Mouse (Mus musculus): ENCODE measurements around the gene Mrpl41.
"Not testable (repeated sequence)": the region's sequence is repeated elsewhere in the genome, so short reads cannot be mapped to it uniquely, and the experiment has no call there.

The Mrpl41 gene

GRCm38 (mm10) chr2:24974906-24975703, at the start of gene Mrpl41:
Mrpl41 (minus strand) TSS chr2:24975098.
- peak; percentile 93 for ATAC-seq (ENCODE audit: low TSS enrichment)

GRCm38 (mm10) chr2:25022678-25023077, 47.8 kb upstream of the Mrpl41 start:
- ATAC-seq (ENCODE audit: low TSS enrichment), result no peak

GRCm38 (mm10) chr2:25008250-25008649, 33.4 kb upstream of the Mrpl41 start:
- no peak for ATAC-seq (ENCODE audit: low TSS enrichment)

GRCm38 (mm10) chr2:25006767-25007166, 31.9 kb upstream of the Mrpl41 start:
- no peak for ATAC-seq (ENCODE audit: low TSS enrichment)

GRCm38 (mm10) chr2:25003946-25004786, 29.3 kb upstream of the Mrpl41 start:
- no peak for ATAC-seq (ENCODE audit: low TSS enrichment)

GRCm38 (mm10) chr2:25000544-25001235, 25.8 kb upstream of the Mrpl41 start:
- no peak for ATAC-seq (ENCODE audit: low TSS enrichment)

- no peak for ATAC-seq (ENCODE audit: low TSS enrichment)
These were observed 21.6 kb upstream of the Mrpl41 start for GRCm38 (mm10) chr2:24996471-24996870.

GRCm38 (mm10) chr2:24995332-24995731, 20.4 kb upstream of the Mrpl41 start:
- peak; percentile 83 for ATAC-seq (ENCODE audit: low TSS enrichment)

GRCm38 (mm10) chr2:24987762-24988161, 12.9 kb upstream of the Mrpl41 start:
- no peak for ATAC-seq (ENCODE audit: low TSS enrichment)

- no peak for ATAC-seq (ENCODE audit: low TSS enrichment)
These were observed 2.1 kb upstream of the Mrpl41 start for GRCm38 (mm10) chr2:24976960-24977359.

GRCm38 (mm10) chr2:24975704-24976297, 903 bp upstream of the Mrpl41 start, which contains the start of gene Pnpla7:
Pnpla7 (plus strand) TSS chr2:24976033.
- ATAC-seq (ENCODE audit: low TSS enrichment), result peak; percentile 58

- ATAC-seq (ENCODE audit: low TSS enrichment), result not testable (repeated sequence)
These were observed 446 bp downstream of the Mrpl41 start for GRCm38 (mm10) chr2:24974452-24974851.

- ATAC-seq (ENCODE audit: low TSS enrichment), result no peak
These were observed 4.5 kb downstream of the Mrpl41 start for GRCm38 (mm10) chr2:24970386-24970785.

GRCm38 (mm10) chr2:24962304-24963000, 12.4 kb downstream of the Mrpl41 start, which contains the start of gene Dph7:
Dph7 (plus strand) TSS chr2:24962400.
- ATAC-seq (ENCODE audit: low TSS enrichment), result peak; percentile 92

GRCm38 (mm10) chr2:24960910-24961309, 14.0 kb downstream of the Mrpl41 start:
- no peak; the same call in 1 of the 2 replicates for ATAC-seq (ENCODE audit: low TSS enrichment)

- no peak for ATAC-seq (ENCODE audit: low TSS enrichment)
These were observed 22.3 kb downstream of the Mrpl41 start for GRCm38 (mm10) chr2:24952537-24953055.

GRCm38 (mm10) chr2:24950189-24950535, 24.7 kb downstream of the Mrpl41 start:
- peak; percentile 27; the same call in 1 of the 2 replicates for ATAC-seq (ENCODE audit: low TSS enrichment)

- ATAC-seq (ENCODE audit: low TSS enrichment), result peak; percentile 97
These were observed 25.3 kb downstream of the Mrpl41 start, which contains the start of gene Zmynd19 for GRCm38 (mm10) chr2:24949421-24950188. Zmynd19 (plus strand) TSS chr2:24949792.

GRCm38 (mm10) chr2:24944304-24944703, 30.6 kb downstream of the Mrpl41 start:
- not testable (repeated sequence) for ATAC-seq (ENCODE audit: low TSS enrichment)

GRCm38 (mm10) chr2:24942092-24942491, 32.8 kb downstream of the Mrpl41 start:
- ATAC-seq (ENCODE audit: low TSS enrichment), result no peak

Measured in frontal cortex, adult (tissue).